In genomic region chr14:76451011-76451410, GRCm38 (mm10) we compare ENCODE assay signal across 4 mouse cellular contexts.
"Had no signal": no experiment of that assay in that cellular context is flagged by ENCODE, and none has a peak within 500 bp of the region (broad histone marks: within the 10 kb centered on the region; RNA-seq: fewer than 3 reads in every experiment).

No protein-coding gene starts in this region.

- DNase-seq: kidney, adult 8-10 months; kidney, postnatal 4 days; lung, postnatal 14 days; thymus, postnatal 4 days had no signal
